Mouse (Mus musculus) intestine, postnatal 0 days (tissue): ENCODE data around the gene Glud1. TPM values are rescaled to one million over a fixed set of nuclear protein-coding genes. Genes with fewer than 3 reads are reported as not detected.

Experiments used
- ATAC-seq: fragments of 200-750 bp; cut with Nextera tagmentation; 2 replicates; pipeline ENCODE4 v1.8.0; 2017; ENCODE audit warnings: mild to moderate bottlenecking, moderate TSS enrichment, moderate library complexity
- H3K27ac ChIP-seq: fragments of 300-500 bp; sonication (generic); 2 replicates; pipeline ENCODE4 v1.5.1; 2014; ENCODE audit warnings: mild to moderate bottlenecking, low read depth, low read length, moderate library complexity
- H3K27me3 ChIP-seq: fragments of 300-500 bp; sonication (generic); replicated peaks from 2 replicates; pipeline ENCODE4 v1.6.1; 2014; ENCODE audit warnings: low read length, mixed read lengths; ENCODE audit not compliant: control insufficient read depth, insufficient read depth
- H3K36me3 ChIP-seq: fragments of 300-500 bp; sonication (generic); 2 replicates; pipeline ENCODE4 v1.6.1; 2014; ENCODE audit warnings: mild to moderate bottlenecking, moderate library complexity; ENCODE audit not compliant: control insufficient read depth, insufficient read depth
- H3K4me1 ChIP-seq: fragments of 300-500 bp; sonication (generic); replicated peaks from 2 replicates; pipeline ENCODE4 v1.6.1; 2014; ENCODE audit warnings: antibody characterized with exemption, low read length, mixed read lengths; ENCODE audit not compliant: control insufficient read depth, insufficient read depth
- H3K4me2 ChIP-seq: fragments of 300-500 bp; sonication (generic); replicated peaks from 2 replicates; pipeline ENCODE4 v1.6.1; 2014; ENCODE audit warnings: low read depth, mild to moderate bottlenecking, moderate library complexity
- H3K4me3 ChIP-seq: fragments of 300-500 bp; sonication (generic); 2 replicates; pipeline ENCODE4 v1.5.1; 2014; ENCODE audit warnings: low read depth, low read length
- H3K9ac ChIP-seq: fragments of 300-500 bp; sonication (generic); 2 replicates; pipeline ENCODE4 v1.6.1; 2014; ENCODE audit warnings: mild to moderate bottlenecking, low read depth, low read length
- H3K9me3 ChIP-seq: fragments of 300-500 bp; sonication (generic); 2 replicates; pipeline ENCODE4 v1.6.1; 2016; ENCODE audit warnings: mixed run types; ENCODE audit not compliant: control insufficient read depth
- CTCF ChIP-seq: sonication (generic); IDR thresholded peaks from 2 replicates; pipeline ENCODE4 v1.5.1; 2016; ENCODE audit warnings: low read depth, mild to moderate bottlenecking, control low read depth, antibody characterized with exemption, moderate library complexity
- WGBS: fragments of 180-500 bp; shearing (Covaris S2); extraction: QIAGEN DNeasy Blood & Tissue Kit; methylation state at CpG from one replicate; pipeline ENCODE4 v1.1.7; 2014; 5-methylcytosine and 5-hydroxymethylcytosine counted together
- polyA plus RNA-seq: library from polyadenylated mRNA; unstranded; fragments of >200 nt; fragmentation: Nextera tagmentation; extraction: Ambion mirVana; gene quantifications from 2 replicates; pipeline ENCODE4 v1.2.1, GENCODE M21; 2015

Glud1 gene
- polyA plus RNA-seq, 1 experiment from 2014 or later: 40.8 TPM

GRCm38 (mm10) chr14:34353326-34353725 is 42.8 kb downstream of the Glud1 start:
- no peaks in the 10 kb centered on the region for H3K27me3 ChIP-seq
- no peak overlapping the region for H3K27ac ChIP-seq
- WGBS: 86% methylated on average over 3 of the region's 3 CpGs
- TF ChIP-seq CTCF: no peak
- no peak for ATAC-seq
- H3K9ac ChIP-seq: no peak overlapping the region
- H3K4me1 ChIP-seq: no peaks in the 10 kb centered on the region
- no peak overlapping the region for H3K4me3 ChIP-seq
- no peak overlapping the region for H3K4me2 ChIP-seq
- H3K9me3 ChIP-seq: no peaks in the 10 kb centered on the region
- H3K36me3 ChIP-seq: no peaks in the 10 kb centered on the region

GRCm38 (mm10) chr14:34354456-34354855 is 43.9 kb downstream of the Glud1 start:
- H3K4me3 ChIP-seq: no peak overlapping the region
- WGBS: 61% methylated on average over 4 of the region's 4 CpGs
- TF ChIP-seq CTCF: no peak

GRCm38 (mm10) chr14:34355301-34355700 is 44.8 kb downstream of the Glud1 start, which contains the start of gene Fam25c:
Gene Fam25c (minus strand): TSS chr14:34355433.
- 77% methylated on average over 6 of the region's 6 CpGs for WGBS
- no peak for ATAC-seq
- Histone ChIP-seq H3K36me3 (no peaks in the 10 kb centered on the region), H3K9me3 (no peaks in the 10 kb centered on the region), H3K27ac (no peak within 1 kb of the TSS), H3K4me3 (no peak within 1 kb of the TSS), H3K4me1 (no peaks in the 10 kb centered on the region), H3K4me2 (no peak within 1 kb of the TSS), H3K27me3 (no peaks in the 10 kb centered on the region), H3K9ac (no peak within 1 kb of the TSS)
- no peak for TF ChIP-seq CTCF

More at GRCm38 (mm10) chr14:34354456-34354855, 43.9 kb downstream of the Glud1 start:
- H3K4me2 ChIP-seq: no peak overlapping the region
- H3K9ac ChIP-seq: no peak overlapping the region
- ATAC-seq: no peak
- H3K9me3 ChIP-seq: no peaks in the 10 kb centered on the region
- H3K36me3 ChIP-seq: no peaks in the 10 kb centered on the region
- H3K27ac ChIP-seq: no peak overlapping the region
- H3K27me3 ChIP-seq: no peaks in the 10 kb centered on the region
- no peaks in the 10 kb centered on the region for H3K4me1 ChIP-seq

- no peak for ATAC-seq
- WGBS: 63% methylated on average over 7 of the region's 7 CpGs
- H3K4me2 ChIP-seq: no peak overlapping the region
- no peak overlapping the region for H3K4me3 ChIP-seq
- H3K9ac ChIP-seq: no peak overlapping the region
- no peaks in the 10 kb centered on the region for H3K9me3 ChIP-seq
- H3K36me3 ChIP-seq: no peaks in the 10 kb centered on the region
- no peaks in the 10 kb centered on the region for H3K27me3 ChIP-seq
- no peak for TF ChIP-seq CTCF
- H3K4me1 ChIP-seq: no peaks in the 10 kb centered on the region
- H3K27ac ChIP-seq: no peak overlapping the region
Measured at GRCm38 (mm10) chr14:34357671-34358455, 47.3 kb downstream of the Glud1 start.

- Histone ChIP-seq H3K9ac (no peak overlapping the region), H3K36me3 (no peaks in the 10 kb centered on the region), H3K9me3 (no peaks in the 10 kb centered on the region), H3K27me3 (no peaks in the 10 kb centered on the region), H3K27ac (no peak overlapping the region), H3K4me2 (no peak overlapping the region), H3K4me1 (0 out of 2 replicates have a peak, but pooled peaks cover 3% of the 10 kb centered on the region), H3K4me3 (no peak overlapping the region)
- TF ChIP-seq CTCF: no peak
- ATAC-seq: no peak
- 48% methylated on average over 5 of the region's 5 CpGs for WGBS
Measured at GRCm38 (mm10) chr14:34359676-34360244, 49.2 kb downstream of the Glud1 start.

GRCm38 (mm10) chr14:34360251-34360650 is 49.7 kb downstream of the Glud1 start:
- WGBS: 29% methylated on average over 6 of the region's 6 CpGs
- no peak overlapping the region for H3K27ac ChIP-seq
- H3K4me3 ChIP-seq: no peak overlapping the region
- 0 out of 2 replicates have a peak, but pooled peaks cover 3% of the 10 kb centered on the region for H3K4me1 ChIP-seq
- no peak for ATAC-seq
- no peaks in the 10 kb centered on the region for H3K9me3 ChIP-seq
- H3K4me2 ChIP-seq: no peak overlapping the region
- no peaks in the 10 kb centered on the region for H3K36me3 ChIP-seq
- no peak for TF ChIP-seq CTCF
- H3K9ac ChIP-seq: no peak overlapping the region
- H3K27me3 ChIP-seq: no peaks in the 10 kb centered on the region
